Mouse (Mus musculus) embryonic facial prominence, embryonic 11.5 days (tissue): Measurements from ENCODE around the gene Cd101. TPM values are rescaled to one million over a fixed set of nuclear protein-coding genes. Genes with fewer than 3 reads are reported as not detected.

ENCODE experiments used
- ATAC-seq: fragments of 200-750 bp; cut with Nextera tagmentation; replicated peaks from 2 replicates; pipeline ENCODE4 v1.8.0; 2017; ENCODE audit warnings: low read depth; ENCODE audit not compliant: insufficient number of reproducible peaks, low FRiP score, low TSS enrichment
- DNase-seq: peaks from one replicate; pipeline ENCODE4 v3.0.0-alpha.2; 2015; ENCODE audit warnings: low spot score
- H3K27ac ChIP-seq: fragments of 300-500 bp; sonication (generic); replicated peaks from 2 replicates; pipeline ENCODE4 v1.5.1; 2014; ENCODE audit warnings: mild to moderate bottlenecking, low read depth, low read length, control low read depth
- H3K27me3 ChIP-seq: fragments of 300-500 bp; sonication (generic); 2 replicates; pipeline ENCODE4 v1.6.1; 2014; ENCODE audit warnings: mild to moderate bottlenecking, low read length, moderate library complexity, mixed read lengths; ENCODE audit not compliant: control insufficient read depth, insufficient read depth
- H3K36me3 ChIP-seq: fragments of 300-500 bp; sonication (generic); replicated peaks from 2 replicates; pipeline ENCODE4 v1.6.1; 2014; ENCODE audit warnings: low read depth, mild to moderate bottlenecking, low read length, moderate library complexity, mixed read lengths; ENCODE audit not compliant: control insufficient read depth, insufficient read depth
- H3K4me1 ChIP-seq: fragments of 300-500 bp; sonication (generic); 2 replicates; pipeline ENCODE4 v1.6.1; 2014; ENCODE audit warnings: low read length, mixed read lengths; ENCODE audit not compliant: control insufficient read depth, insufficient read depth
- H3K4me2 ChIP-seq: fragments of 300-500 bp; sonication (generic); 2 replicates; pipeline ENCODE4 v1.6.1; 2014; ENCODE audit warnings: low read depth, mild to moderate bottlenecking, control low read depth, low read length, moderate library complexity
- H3K4me3 ChIP-seq: fragments of 300-500 bp; sonication (generic); 2 replicates; pipeline ENCODE4 v1.5.1; 2014; ENCODE audit warnings: low read depth, low read length, control low read depth
- H3K9ac ChIP-seq: fragments of 300-500 bp; sonication (generic); replicated peaks from 2 replicates; pipeline ENCODE4 v1.6.1; 2014; ENCODE audit warnings: mild to moderate bottlenecking, control low read depth, low read length
- H3K9me3 ChIP-seq: fragments of 300-500 bp; sonication (generic); replicated peaks from 2 replicates; pipeline ENCODE4 v1.6.1; 2016; ENCODE audit warnings: mild to moderate bottlenecking, low read length, inconsistent platforms, mixed read lengths; ENCODE audit not compliant: control insufficient read depth
- WGBS: fragments of 180-500 bp; shearing (Covaris S2); extraction: QIAGEN DNeasy Blood & Tissue Kit; methylation state at CpG from one replicate; pipeline ENCODE4 v1.1.7; 2014; 5-methylcytosine and 5-hydroxymethylcytosine counted together
- polyA plus RNA-seq: library from polyadenylated mRNA; unstranded; fragments of >200 nt; fragmentation: Nextera tagmentation; extraction: Ambion mirVana; gene quantifications from 2 replicates; pipeline ENCODE4 v1.2.1, GENCODE M21; 2014

The Cd101 gene
- polyA plus RNA-seq, 1 experiment from 2014 or later, result not detected

- ATAC-seq (no peak), DNase-seq (no peak)
- H3K4me1 ChIP-seq, result no peaks in the 10 kb centered on the region; the same call in 1 of the 2 replicates
- H3K9me3 ChIP-seq, result no peaks in the 10 kb centered on the region
- no peak overlapping the region for H3K4me3 ChIP-seq
- no peak overlapping the region for H3K4me2 ChIP-seq
- no peak overlapping the region for H3K27ac ChIP-seq
- H3K36me3 ChIP-seq, result no peaks in the 10 kb centered on the region
- no peak overlapping the region for H3K9ac ChIP-seq
- H3K27me3 ChIP-seq, result no peaks in the 10 kb centered on the region
- 69% methylated on average over 5 of the region's 5 CpGs for WGBS
These were observed 18.2 kb downstream of the Cd101 start for GRCm38 (mm10) chr3:101011203-101011600.

- H3K9ac ChIP-seq, result no peak overlapping the region
- ATAC-seq, result no peak
- DNase-seq, result no peak
- WGBS, result 90% methylated on average over 4 of the region's 4 CpGs
- no peaks in the 10 kb centered on the region for H3K36me3 ChIP-seq
- H3K4me2 ChIP-seq, result no peak overlapping the region
- no peaks in the 10 kb centered on the region; the same call in 1 of the 2 replicates for H3K4me1 ChIP-seq
- no peaks in the 10 kb centered on the region for H3K27me3 ChIP-seq
- H3K4me3 ChIP-seq, result no peak overlapping the region
- H3K9me3 ChIP-seq, result no peaks in the 10 kb centered on the region
- H3K27ac ChIP-seq, result no peak overlapping the region
These were observed 18.7 kb downstream of the Cd101 start for GRCm38 (mm10) chr3:101010589-101011202.

GRCm38 (mm10) chr3:101007112-101007782 lies 22.1 kb downstream of the Cd101 start:
- H3K27me3 ChIP-seq, result no peaks in the 10 kb centered on the region
- ATAC-seq (no peak), DNase-seq (no peak)
- H3K4me3 ChIP-seq, result no peak overlapping the region
- H3K4me2 ChIP-seq, result no peak overlapping the region
- no peak overlapping the region for H3K9ac ChIP-seq
- no peak overlapping the region for H3K27ac ChIP-seq
- H3K4me1 ChIP-seq, result no peaks in the 10 kb centered on the region; the same call in 1 of the 2 replicates
- 70% methylated on average over 5 of the region's 5 CpGs for WGBS
- H3K36me3 ChIP-seq, result no peaks in the 10 kb centered on the region
- H3K9me3 ChIP-seq, result no peaks in the 10 kb centered on the region

GRCm38 (mm10) chr3:101005392-101005791 lies 24.0 kb downstream of the Cd101 start:
- H3K9ac ChIP-seq, result no peak overlapping the region
- ATAC-seq (no peak), DNase-seq (no peak)
- no peaks in the 10 kb centered on the region for H3K36me3 ChIP-seq
- no peak overlapping the region for H3K27ac ChIP-seq
- H3K4me3 ChIP-seq, result no peak overlapping the region
- no peak overlapping the region for H3K4me2 ChIP-seq
- no peaks in the 10 kb centered on the region for H3K4me1 ChIP-seq
- no peaks in the 10 kb centered on the region for H3K9me3 ChIP-seq
- no peaks in the 10 kb centered on the region for H3K27me3 ChIP-seq
- WGBS, result 83% methylated on average over 6 of the region's 6 CpGs

- no peaks in the 10 kb centered on the region for H3K9me3 ChIP-seq
- H3K36me3 ChIP-seq, result no peaks in the 10 kb centered on the region
- DNase-seq (no peak), ATAC-seq (no peak)
- H3K27me3 ChIP-seq, result no peaks in the 10 kb centered on the region
- no peak overlapping the region for H3K4me2 ChIP-seq
- no peak overlapping the region for H3K9ac ChIP-seq
- H3K4me1 ChIP-seq, result no peaks in the 10 kb centered on the region
- H3K4me3 ChIP-seq, result no peak overlapping the region
- H3K27ac ChIP-seq, result no peak overlapping the region
- WGBS, result 85% methylated on average over 15 of the region's 15 CpGs
These were observed 25.6 kb downstream of the Cd101 start for GRCm38 (mm10) chr3:101003575-101004356.

GRCm38 (mm10) chr3:100999732-101000131 lies 29.6 kb downstream of the Cd101 start:
- 24% methylated on average over 2 of the region's 2 CpGs for WGBS
- no peak for DNase-seq
- no peak for ATAC-seq
- Histone ChIP-seq H3K9ac (no peak overlapping the region), H3K4me3 (no peak overlapping the region), H3K9me3 (no peaks in the 10 kb centered on the region), H3K36me3 (no peaks in the 10 kb centered on the region), H3K4me1 (no peaks in the 10 kb centered on the region), H3K27ac (no peak overlapping the region), H3K27me3 (no peaks in the 10 kb centered on the region), H3K4me2 (no peak overlapping the region)

- DNase-seq (peak; percentile 81), ATAC-seq (0 out of 2 replicates have a peak, but pooled peaks have one; percentile 44)
- Histone ChIP-seq H3K4me1 (no peaks in the 10 kb centered on the region), H3K27me3 (no peaks in the 10 kb centered on the region), H3K9ac (no peak overlapping the region), H3K9me3 (no peaks in the 10 kb centered on the region), H3K36me3 (no peaks in the 10 kb centered on the region), H3K4me2 (no peak overlapping the region), H3K27ac (no peak overlapping the region), H3K4me3 (no peak overlapping the region)
- 11% methylated on average over 6 of the region's 6 CpGs for WGBS
These were observed 30.4 kb downstream of the Cd101 start for GRCm38 (mm10) chr3:100998904-100999340.
